Mouse (Mus musculus): ENCODE measurements around the gene Oaf. TPM values are rescaled to one million over a fixed set of nuclear protein-coding genes. Genes with fewer than 3 reads are reported as not detected.

The Oaf gene
- polyA plus RNA-seq, 1 experiment from 2014 or later, result 28.6 TPM

DNA sequence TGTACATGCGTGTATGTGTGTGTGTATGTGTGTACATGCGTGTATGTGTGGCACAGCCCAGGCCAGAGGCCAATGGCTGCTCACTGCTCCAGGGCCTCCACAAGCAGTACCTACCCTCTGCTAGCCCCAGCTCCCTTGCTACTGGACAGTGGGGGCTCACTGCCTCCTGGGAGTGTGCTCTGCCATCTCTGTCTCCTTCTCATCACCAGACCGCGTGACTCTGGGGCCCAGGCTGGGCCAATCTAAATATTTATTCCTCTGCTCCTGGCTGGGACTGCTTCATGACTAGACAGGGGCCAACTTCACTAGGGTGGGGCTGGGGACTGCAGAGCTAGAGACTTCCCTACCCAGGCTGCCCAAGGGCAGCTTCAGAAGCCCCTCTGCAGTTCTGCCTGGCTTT is 7.9 kb downstream of the Oaf start:
- Histone ChIP-seq H3K36me3 (ENCODE audit: control insufficient read depth, insufficient read depth, low read length) (no peaks in the 10 kb centered on the region), H3K27ac (ENCODE audit: low read depth, low read length) (no peak overlapping the region), H3K4me1 (ENCODE audit: control insufficient read depth, insufficient read depth, low read length) (peaks cover 11% of the 10 kb centered on the region), H3K4me2 (no peak overlapping the region), H3K9me3 (ENCODE audit: control insufficient read depth, low read length) (no peaks in the 10 kb centered on the region), H3K4me3 (ENCODE audit: low read depth, low read length) (no peak overlapping the region), H3K9ac (ENCODE audit: low read length) (no peak overlapping the region), H3K27me3 (ENCODE audit: control insufficient read depth, insufficient read depth, low read length) (no peaks in the 10 kb centered on the region)
- no peak for DNase-seq (ENCODE audit: low spot score, missing footprints)
- ATAC-seq (ENCODE audit: low FRiP score), result 0 out of 2 replicates have a peak, but pooled peaks have one; percentile 40
- 71% methylated on average over 4 of the region's 4 CpGs for WGBS

DNA sequence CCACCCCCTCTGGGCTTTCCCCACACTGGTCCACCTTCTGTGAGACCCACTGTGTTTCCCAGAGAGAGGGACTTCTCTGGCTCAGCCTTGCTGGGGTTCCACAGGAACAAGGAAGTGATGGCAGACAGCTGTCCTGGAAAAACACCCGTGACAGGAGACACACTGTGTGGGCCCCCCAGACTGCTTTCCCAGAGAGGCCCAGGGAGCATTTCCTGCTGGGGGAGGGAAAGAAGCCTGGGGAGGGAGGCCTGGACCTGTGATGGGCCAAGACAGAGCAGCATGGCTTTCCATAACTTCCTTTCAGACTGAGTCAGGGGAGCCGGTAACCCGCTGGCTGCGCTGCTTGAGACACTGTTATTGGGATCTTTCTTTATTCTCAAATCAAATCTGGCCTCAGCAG is 8.8 kb downstream of the Oaf start:
- H3K4me3 ChIP-seq (ENCODE audit: low read depth, low read length), result no peak overlapping the region
- no peaks in the 10 kb centered on the region for H3K27me3 ChIP-seq (ENCODE audit: control insufficient read depth, insufficient read depth, low read length)
- no peak for ATAC-seq (ENCODE audit: low FRiP score)
- H3K4me2 ChIP-seq, result no peak overlapping the region
- H3K27ac ChIP-seq (ENCODE audit: low read depth, low read length), result no peak overlapping the region
- peaks cover 11% of the 10 kb centered on the region for H3K4me1 ChIP-seq (ENCODE audit: control insufficient read depth, insufficient read depth, low read length)
- WGBS, result 68% methylated on average over 4 of the region's 4 CpGs
- no peaks in the 10 kb centered on the region for H3K36me3 ChIP-seq (ENCODE audit: control insufficient read depth, insufficient read depth, low read length)
- H3K9ac ChIP-seq (ENCODE audit: low read length), result no peak overlapping the region
- H3K9me3 ChIP-seq (ENCODE audit: control insufficient read depth, low read length), result no peaks in the 10 kb centered on the region
- no peak for DNase-seq (ENCODE audit: low spot score, missing footprints)

DNA sequence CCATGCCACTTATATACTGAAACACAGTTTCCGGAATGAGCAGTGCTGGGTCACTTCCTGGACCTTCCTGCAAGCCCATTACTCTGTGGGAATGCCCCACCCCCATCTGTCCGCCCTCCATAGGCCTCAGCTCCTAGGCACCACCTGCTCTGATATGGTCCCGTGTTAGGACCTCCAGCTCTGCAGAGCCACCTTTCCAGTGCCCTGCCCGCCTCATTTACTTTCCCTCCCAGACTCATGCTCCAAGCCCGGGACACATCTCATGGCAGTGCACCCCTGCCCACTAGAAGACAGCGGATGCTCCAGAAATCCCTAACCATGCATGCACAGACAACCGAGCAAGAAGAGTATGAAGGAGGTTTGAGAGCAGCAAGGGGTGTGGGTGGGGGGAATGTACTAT is 9.7 kb downstream of the Oaf start:
- DNase-seq (ENCODE audit: low spot score, missing footprints), result no peak
- H3K4me1 ChIP-seq (ENCODE audit: control insufficient read depth, insufficient read depth, low read length), result peaks cover 11% of the 10 kb centered on the region
- ATAC-seq (ENCODE audit: low FRiP score), result no peak
- no peaks in the 10 kb centered on the region for H3K9me3 ChIP-seq (ENCODE audit: control insufficient read depth, low read length)
- H3K36me3 ChIP-seq (ENCODE audit: control insufficient read depth, insufficient read depth, low read length), result no peaks in the 10 kb centered on the region
- no peak overlapping the region for H3K27ac ChIP-seq (ENCODE audit: low read depth, low read length)
- H3K27me3 ChIP-seq (ENCODE audit: control insufficient read depth, insufficient read depth, low read length), result no peaks in the 10 kb centered on the region
- no peak overlapping the region for H3K4me3 ChIP-seq (ENCODE audit: low read depth, low read length)
- H3K9ac ChIP-seq (ENCODE audit: low read length), result no peak overlapping the region
- no peak overlapping the region for H3K4me2 ChIP-seq
- 93% methylated on average over 7 of the region's 7 CpGs for WGBS

DNA sequence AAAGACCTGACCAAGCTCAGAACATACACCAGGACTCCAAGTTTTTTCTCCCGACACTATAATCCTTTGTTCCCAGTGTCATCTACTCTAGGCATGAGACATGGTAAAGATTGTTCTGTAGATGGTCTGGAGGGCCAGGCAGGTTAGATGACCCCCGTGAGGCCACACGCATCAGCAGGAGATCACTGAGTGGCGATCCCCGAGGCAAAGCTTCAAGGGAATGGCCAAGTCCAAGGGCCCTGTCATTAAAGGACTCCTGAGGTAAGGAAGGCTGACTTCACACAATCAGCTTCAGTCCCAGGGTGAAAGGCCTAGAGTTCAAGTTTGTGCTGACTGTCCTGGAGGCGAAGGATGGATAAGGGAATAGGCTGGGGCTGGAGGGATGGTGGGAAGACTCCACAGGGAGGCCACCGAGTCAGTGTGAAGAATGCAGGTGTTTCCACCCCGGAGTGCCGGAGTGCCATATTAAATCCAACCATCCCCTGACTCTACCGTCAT is 10.3 kb downstream of the Oaf start:
- no peak overlapping the region for H3K4me3 ChIP-seq (ENCODE audit: low read depth, low read length)
- H3K27me3 ChIP-seq (ENCODE audit: control insufficient read depth, insufficient read depth, low read length), result no peaks in the 10 kb centered on the region
- no peak overlapping the region for H3K9ac ChIP-seq (ENCODE audit: low read length)
- H3K4me1 ChIP-seq (ENCODE audit: control insufficient read depth, insufficient read depth, low read length), result peaks cover 11% of the 10 kb centered on the region
- ATAC-seq (ENCODE audit: low FRiP score) (no peak), DNase-seq (ENCODE audit: low spot score, missing footprints) (no peak)
- H3K36me3 ChIP-seq (ENCODE audit: control insufficient read depth, insufficient read depth, low read length), result no peaks in the 10 kb centered on the region
- no peaks in the 10 kb centered on the region for H3K9me3 ChIP-seq (ENCODE audit: control insufficient read depth, low read length)
- 92% methylated on average over 10 of the region's 10 CpGs for WGBS
- H3K4me2 ChIP-seq, result no peak overlapping the region
- no peak overlapping the region for H3K27ac ChIP-seq (ENCODE audit: low read depth, low read length)

DNA sequence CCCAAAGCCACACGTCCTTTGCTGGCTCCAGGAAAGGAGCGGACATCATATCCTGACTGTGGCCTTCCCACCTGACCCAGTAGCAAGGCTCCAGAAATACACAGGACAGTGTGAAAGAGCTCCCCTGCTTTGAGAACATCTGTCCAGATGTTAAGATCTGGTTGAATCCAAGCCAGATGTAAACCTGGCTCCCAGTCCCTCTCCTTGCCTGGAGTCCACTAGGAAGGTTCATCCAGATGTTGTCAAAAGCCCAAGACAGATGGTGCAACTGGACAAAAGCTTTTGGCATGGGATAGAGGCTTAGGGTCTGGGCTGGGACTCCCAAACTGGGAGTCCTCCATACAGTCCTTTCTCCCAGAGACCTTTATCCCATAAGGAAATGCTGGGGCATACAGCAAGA is 11.0 kb downstream of the Oaf start:
- H3K4me1 ChIP-seq (ENCODE audit: control insufficient read depth, insufficient read depth, low read length), result peaks cover 11% of the 10 kb centered on the region
- no peak for ATAC-seq (ENCODE audit: low FRiP score)

DNA sequence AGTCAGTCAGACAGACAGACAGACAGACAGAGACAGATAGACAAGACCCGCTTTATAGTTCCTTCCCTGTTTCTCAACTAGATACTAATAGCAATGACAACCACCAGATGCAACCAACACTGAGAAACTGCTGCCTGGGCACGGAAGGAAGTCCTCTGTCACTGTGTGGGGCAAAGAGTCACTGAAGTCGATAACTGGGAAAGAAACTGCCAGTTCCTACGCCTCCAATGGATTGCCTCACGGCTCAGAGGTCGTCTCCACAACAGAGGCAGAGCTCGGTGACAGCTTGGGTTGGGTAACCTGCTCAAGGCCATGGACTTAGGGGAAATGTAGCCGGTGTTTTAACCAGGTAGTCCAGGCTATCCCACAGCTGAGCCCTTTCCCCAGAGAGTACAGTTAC is 12.1 kb downstream of the Oaf start:
- DNase-seq (ENCODE audit: low spot score, missing footprints), result no peak
- WGBS, result 93% methylated on average over 8 of the region's 8 CpGs
- no peak overlapping the region for H3K4me3 ChIP-seq (ENCODE audit: low read depth, low read length)
- no peak overlapping the region for H3K9ac ChIP-seq (ENCODE audit: low read length)
- no peaks in the 10 kb centered on the region for H3K36me3 ChIP-seq (ENCODE audit: control insufficient read depth, insufficient read depth, low read length)
- H3K4me1 ChIP-seq (ENCODE audit: control insufficient read depth, insufficient read depth, low read length), result peaks cover 9% of the 10 kb centered on the region
- no peak overlapping the region for H3K4me2 ChIP-seq
- no peak overlapping the region for H3K27ac ChIP-seq (ENCODE audit: low read depth, low read length)
- no peaks in the 10 kb centered on the region for H3K27me3 ChIP-seq (ENCODE audit: control insufficient read depth, insufficient read depth, low read length)
- no peaks in the 10 kb centered on the region for H3K9me3 ChIP-seq (ENCODE audit: control insufficient read depth, low read length)
- no peak for ATAC-seq (ENCODE audit: low FRiP score)

More for the DNA sequence above, 11.0 kb downstream of the Oaf start:
- Histone ChIP-seq H3K27ac (ENCODE audit: low read depth, low read length) (no peak overlapping the region), H3K4me3 (ENCODE audit: low read depth, low read length) (no peak overlapping the region), H3K9me3 (ENCODE audit: control insufficient read depth, low read length) (no peaks in the 10 kb centered on the region), H3K9ac (ENCODE audit: low read length) (no peak overlapping the region), H3K27me3 (ENCODE audit: control insufficient read depth, insufficient read depth, low read length) (no peaks in the 10 kb centered on the region), H3K36me3 (ENCODE audit: control insufficient read depth, insufficient read depth, low read length) (no peaks in the 10 kb centered on the region), H3K4me2 (no peak overlapping the region)
- WGBS, result 94% methylated on average over 2 of the region's 2 CpGs
- DNase-seq (ENCODE audit: low spot score, missing footprints), result no peak

DNA sequence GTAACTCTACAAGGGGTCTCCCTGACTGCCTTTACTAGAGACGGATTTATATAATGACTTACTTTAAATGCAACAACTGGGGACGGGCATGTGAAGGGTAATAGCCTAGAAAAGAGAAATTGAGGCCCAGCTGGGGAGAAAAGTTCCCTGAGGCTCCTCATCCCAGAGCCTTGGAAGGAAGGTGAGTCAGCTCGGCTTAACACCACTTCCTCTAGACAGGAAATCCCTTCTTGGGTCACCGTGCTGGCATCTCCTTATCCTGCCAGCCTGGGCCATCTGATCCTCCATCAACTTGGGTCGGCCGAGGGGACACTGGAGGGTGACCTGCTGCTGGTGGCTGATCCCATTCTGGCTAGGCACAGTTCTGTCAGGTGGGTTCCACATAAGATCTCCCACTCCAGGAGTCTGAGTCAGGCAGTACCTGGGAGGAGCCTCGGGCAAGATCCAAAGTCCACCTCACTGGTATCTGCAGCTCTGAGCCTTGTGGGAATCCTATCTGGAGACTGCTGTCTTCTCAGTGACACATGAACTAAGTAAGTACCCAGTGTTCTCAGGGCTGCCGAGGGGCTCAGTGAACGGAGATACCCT is 13.0 kb downstream of the Oaf start:
- Histone ChIP-seq H3K4me2 (no peak overlapping the region), H3K9ac (ENCODE audit: low read length) (no peak overlapping the region), H3K4me3 (ENCODE audit: low read depth, low read length) (no peak overlapping the region), H3K27ac (ENCODE audit: low read depth, low read length) (no peak overlapping the region), H3K4me1 (ENCODE audit: control insufficient read depth, insufficient read depth, low read length) (peaks cover under 1% of the 10 kb centered on the region; the same call in 1 of the 2 replicates), H3K27me3 (ENCODE audit: control insufficient read depth, insufficient read depth, low read length) (no peaks in the 10 kb centered on the region), H3K36me3 (ENCODE audit: control insufficient read depth, insufficient read depth, low read length) (no peaks in the 10 kb centered on the region), H3K9me3 (ENCODE audit: control insufficient read depth, low read length) (no peaks in the 10 kb centered on the region)
- DNase-seq (ENCODE audit: low spot score, missing footprints) (no peak), ATAC-seq (ENCODE audit: low FRiP score) (no peak)
- whole genome bisulfite sequencing, result 84% methylated on average over 9 of the region's 9 CpGs

DNA sequence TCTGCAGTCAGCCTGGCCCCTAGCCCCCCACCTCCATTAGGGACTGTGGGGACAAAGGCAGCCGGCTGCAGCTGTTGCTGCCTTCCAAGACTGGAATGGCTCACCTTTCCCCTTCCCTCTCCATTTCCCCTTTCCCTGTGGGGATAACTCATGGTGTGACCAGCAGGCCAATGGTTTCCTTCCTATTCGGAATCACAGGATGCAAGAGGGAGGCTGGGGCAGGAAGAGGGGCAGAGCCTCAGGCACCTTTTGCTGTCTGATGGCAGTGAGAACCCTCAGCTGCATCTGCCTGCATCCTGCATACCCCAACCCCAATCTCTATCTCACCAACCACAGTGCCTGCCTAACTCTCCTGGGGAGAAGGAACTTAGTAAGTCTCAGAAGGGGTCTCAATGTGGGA is 14.2 kb downstream of the Oaf start:
- Histone ChIP-seq H3K4me1 (ENCODE audit: control insufficient read depth, insufficient read depth, low read length) (no peaks in the 10 kb centered on the region), H3K4me2 (no peak overlapping the region), H3K36me3 (ENCODE audit: control insufficient read depth, insufficient read depth, low read length) (no peaks in the 10 kb centered on the region), H3K27me3 (ENCODE audit: control insufficient read depth, insufficient read depth, low read length) (no peaks in the 10 kb centered on the region), H3K9me3 (ENCODE audit: control insufficient read depth, low read length) (no peaks in the 10 kb centered on the region), H3K27ac (ENCODE audit: low read depth, low read length) (no peak overlapping the region), H3K4me3 (ENCODE audit: low read depth, low read length) (no peak overlapping the region), H3K9ac (ENCODE audit: low read length) (no peak overlapping the region)
- 50% methylated on average over 2 of the region's 2 CpGs for WGBS
- DNase-seq (ENCODE audit: low spot score, missing footprints), result no peak
- ATAC-seq (ENCODE audit: low FRiP score), result no peak

DNA sequence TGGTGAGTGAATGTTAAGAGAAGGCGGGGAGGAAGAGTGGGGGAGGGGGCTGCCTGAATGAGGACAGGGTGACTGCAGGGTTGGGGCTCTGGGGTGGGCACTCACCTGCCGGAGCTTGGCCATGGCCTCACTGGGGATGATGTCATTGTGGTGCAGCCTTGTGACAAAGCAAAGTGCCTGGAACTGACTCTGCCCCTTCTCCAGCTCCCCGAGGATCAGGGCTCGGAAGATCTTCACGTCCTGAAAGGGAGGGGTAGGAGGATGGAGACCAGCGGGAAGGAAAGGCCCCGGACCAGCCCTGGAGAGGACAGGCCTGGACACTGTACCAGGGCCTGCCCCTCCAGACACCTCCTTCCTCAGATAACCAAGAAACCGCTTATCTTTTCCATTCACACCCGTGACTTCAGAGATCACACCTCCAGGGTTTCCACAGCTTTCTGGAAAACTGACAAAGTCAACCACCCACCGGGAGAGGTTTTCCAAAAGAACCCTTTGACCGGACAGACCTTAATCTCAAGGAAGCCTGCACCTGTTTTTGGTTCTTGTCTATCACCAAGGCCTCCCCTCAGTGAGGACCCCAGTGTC is 14.8 kb downstream of the Oaf start:
- 51% methylated on average over 11 of the region's 11 CpGs for WGBS
- Histone ChIP-seq H3K4me2 (no peak overlapping the region), H3K27ac (ENCODE audit: low read depth, low read length) (no peak overlapping the region), H3K4me3 (ENCODE audit: low read depth, low read length) (no peak overlapping the region), H3K9me3 (ENCODE audit: control insufficient read depth, low read length) (no peaks in the 10 kb centered on the region), H3K9ac (ENCODE audit: low read length) (no peak overlapping the region), H3K36me3 (ENCODE audit: control insufficient read depth, insufficient read depth, low read length) (no peaks in the 10 kb centered on the region), H3K4me1 (ENCODE audit: control insufficient read depth, insufficient read depth, low read length) (no peaks in the 10 kb centered on the region), H3K27me3 (ENCODE audit: control insufficient read depth, insufficient read depth, low read length) (no peaks in the 10 kb centered on the region)
- no peak for ATAC-seq (ENCODE audit: low FRiP score)
- DNase-seq (ENCODE audit: low spot score, missing footprints), result no peak

Measured in midbrain, embryonic 11.5 days (tissue).